Mouse (Mus musculus) olfactory bulb, adult 2 months (tissue): ENCODE data around the gene Parp6. TPM values are rescaled to one million over a fixed set of nuclear protein-coding genes. Genes with fewer than 3 reads are reported as not detected.

Experiments used
- H3K27ac ChIP-seq: fragments of 200-500 bp; 2 replicates; pipeline ENCODE4 v1.5.1; 2012; ENCODE audit warnings: low read depth, low read length; ENCODE audit not compliant: insufficient read depth
- H3K4me1 ChIP-seq: fragments of 200-500 bp; 2 replicates; pipeline ENCODE4 v1.6.1; 2012; ENCODE audit warnings: low read length; ENCODE audit not compliant: control insufficient read depth, insufficient read depth
- H3K4me3 ChIP-seq: fragments of 200-500 bp; 2 replicates; pipeline ENCODE4 v1.5.1; 2012; ENCODE audit warnings: mild to moderate bottlenecking, low read depth, low read length, moderate library complexity; ENCODE audit not compliant: insufficient read depth
- CTCF ChIP-seq: fragments of 200-500 bp; IDR thresholded peaks from 2 replicates; pipeline ENCODE4 v1.5.1; 2012; ENCODE audit warnings: low read depth, mild to moderate bottlenecking, low read length, moderate library complexity; ENCODE audit not compliant: insufficient read depth
- POLR2A ChIP-seq: fragments of 200-500 bp; IDR thresholded peaks from 2 replicates; pipeline ENCODE4 v1.6.1; 2012; ENCODE audit warnings: mild to moderate bottlenecking, low read depth, low read length, moderate library complexity; ENCODE audit not compliant: insufficient read depth
- WGBS: fragments of 180-500 bp; shearing (Covaris S2); methylation state at CpG from one replicate; pipeline ENCODE4 v1.1.7; 2018; 5-methylcytosine and 5-hydroxymethylcytosine counted together
- polyA plus RNA-seq: library from polyadenylated mRNA; stranded (reverse); fragments of >200 nt; gene quantifications from 2 replicates; pipeline ENCODE4 v1.2.4, GENCODE M21; 2012; ENCODE audit warnings: low replicate concordance; ENCODE audit not compliant: missing spikeins, insufficient read depth, insufficient read length

Parp6 gene
- polyA plus RNA-seq, 1 experiment, result not detected

- Histone ChIP-seq H3K27ac (no peak overlapping the region), H3K4me1 (peaks cover 10% of the 10 kb centered on the region), H3K4me3 (peak overlapping the region; percentile 49)
- 2% methylated on average over 23 of the region's 23 CpGs for WGBS
- TF ChIP-seq CTCF, result no peak
- no peak for TF ChIP-seq POLR2A
Observed at GRCm38 (mm10) chr9:59691635-59692094, 74.6 kb downstream of the Parp6 start.

GRCm38 (mm10) chr9:59692145-59692544 lies 75.1 kb downstream of the Parp6 start:
- Histone ChIP-seq H3K27ac (0 out of 2 replicates have a peak overlapping the region, but pooled peaks have one; percentile 18), H3K4me3 (peak overlapping the region; percentile 49), H3K4me1 (peaks cover 10% of the 10 kb centered on the region)
- no peak for TF ChIP-seq POLR2A
- TF ChIP-seq CTCF, result no peak
- 18% methylated on average over 9 of the region's 9 CpGs for WGBS

- H3K4me3 ChIP-seq, result no peak overlapping the region
- H3K4me1 ChIP-seq, result peaks cover 10% of the 10 kb centered on the region
- H3K27ac ChIP-seq, result no peak overlapping the region
- 74% methylated on average over 16 of the region's 16 CpGs for WGBS
- TF ChIP-seq CTCF (no peak), POLR2A (no peak)
Observed at GRCm38 (mm10) chr9:59694571-59695450, 77.7 kb downstream of the Parp6 start.

GRCm38 (mm10) chr9:59695451-59695813 lies 78.3 kb downstream of the Parp6 start:
- Histone ChIP-seq H3K4me1 (peaks cover 10% of the 10 kb centered on the region), H3K27ac (no peak overlapping the region), H3K4me3 (no peak overlapping the region)
- TF ChIP-seq POLR2A (no peak), CTCF (no peak)
- WGBS, result 43% methylated on average over 3 of the region's 3 CpGs

GRCm38 (mm10) chr9:59696381-59696780 lies 79.3 kb downstream of the Parp6 start:
- TF ChIP-seq CTCF (no peak), POLR2A (no peak)
- WGBS, result 89% methylated on average over 3 of the region's 3 CpGs
- Histone ChIP-seq H3K4me3 (no peak overlapping the region), H3K4me1 (peaks cover 10% of the 10 kb centered on the region), H3K27ac (no peak overlapping the region)

Other genes starting within 250 kb of the Parp6 start
- gene Arih1, start 130.7 kb upstream of the Parp6 start, polyA plus RNA-seq, result 87.4 and 236 TPM in 2 replicates
- not detected in 2 replicates for gene Hexa, start 77.7 kb upstream of the Parp6 start, polyA plus RNA-seq
- gene Tmem202, start 77.4 kb upstream of the Parp6 start, polyA plus RNA-seq, result not detected in 2 replicates
- gene Celf6, start 39.4 kb upstream of the Parp6 start, polyA plus RNA-seq, result not detected in 2 replicates
- 209 TPM in 1 of 2 replicates, not detected in the other for gene Pkm, start 39.1 kb downstream of the Parp6 start, polyA plus RNA-seq
- gene Gramd2, start 62.9 kb downstream of the Parp6 start, polyA plus RNA-seq, result not detected in 2 replicates
- gene Senp8, start 133.4 kb downstream of the Parp6 start, polyA plus RNA-seq, result not detected in 2 replicates
- 25.2 TPM in 1 of 2 replicates, not detected in the other for gene Myo9a, start 133.6 kb downstream of the Parp6 start, polyA plus RNA-seq